Mouse (Mus musculus) neural tube, embryonic 14.5 days (tissue): Measurements from ENCODE around the gene Gm47841. TPM values are rescaled to one million over a fixed set of nuclear protein-coding genes. Genes with fewer than 3 reads are reported as not detected.

ENCODE experiments used
- ATAC-seq: fragments of 200-750 bp; cut with Nextera tagmentation; 2 replicates; pipeline ENCODE4 v1.8.0; 2017; ENCODE audit warnings: low read depth, mild to moderate bottlenecking, moderate TSS enrichment, moderate library complexity
- H3K27ac ChIP-seq: fragments of 300-500 bp; sonication (generic); 2 replicates; pipeline ENCODE4 v1.5.1; 2014; ENCODE audit warnings: low read depth, mild to moderate bottlenecking, control low read depth, low read length, moderate library complexity, mixed read lengths
- H3K27me3 ChIP-seq: fragments of 300-500 bp; sonication (generic); 2 replicates; pipeline ENCODE4 v1.6.1; 2014; ENCODE audit warnings: low read length; ENCODE audit not compliant: control insufficient read depth, insufficient read depth
- H3K36me3 ChIP-seq: fragments of 300-500 bp; sonication (generic); 2 replicates; pipeline ENCODE4 v1.6.1; 2014; ENCODE audit warnings: low read length, mixed read lengths; ENCODE audit not compliant: control insufficient read depth, insufficient read depth
- H3K4me1 ChIP-seq: fragments of 300-500 bp; sonication (generic); 2 replicates; pipeline ENCODE4 v1.6.1; 2014; ENCODE audit warnings: low read length; ENCODE audit not compliant: control insufficient read depth, insufficient read depth
- H3K4me2 ChIP-seq: fragments of 300-500 bp; sonication (generic); 2 replicates; pipeline ENCODE4 v1.6.1; 2014; ENCODE audit warnings: mild to moderate bottlenecking, low read depth, low read length, control low read depth
- H3K4me3 ChIP-seq: fragments of 300-500 bp; sonication (generic); 2 replicates; pipeline ENCODE4 v1.5.1; 2014; ENCODE audit warnings: low read depth, low read length, control low read depth, mixed read lengths
- H3K9ac ChIP-seq: fragments of 300-500 bp; sonication (generic); replicated peaks from 2 replicates; pipeline ENCODE4 v1.6.1; 2014; ENCODE audit warnings: low read depth, mild to moderate bottlenecking, control low read depth, low read length, mixed read lengths
- H3K9me3 ChIP-seq: fragments of 300-500 bp; sonication (generic); 2 replicates; pipeline ENCODE4 v1.6.1; 2016; ENCODE audit warnings: low read length; ENCODE audit not compliant: control insufficient read depth
- WGBS: fragments of 180-500 bp; shearing (Covaris S2); extraction: QIAGEN DNeasy Blood & Tissue Kit; methylation state at CpG from one replicate; pipeline ENCODE4 v1.1.7; 2014; 5-methylcytosine and 5-hydroxymethylcytosine counted together
- polyA plus RNA-seq: library from polyadenylated mRNA; unstranded; fragments of >200 nt; fragmentation: Nextera tagmentation; extraction: Ambion mirVana; gene quantifications from 2 replicates; pipeline ENCODE4 v1.2.1, GENCODE M21; 2014

Gm47841 gene
- polyA plus RNA-seq, result not detected in 2 replicates

GRCm38 (mm10) chr15:101047194-101047555 is at the start of gene Gm47841:
Gene Gm47841, minus strand, starts transcription at chr15:101047397.
- Histone ChIP-seq H3K4me2 (peak within 1 kb of the TSS; percentile 96), H3K27me3 (peaks cover 26% of the 10 kb centered on the region), H3K36me3 (no peaks in the 10 kb centered on the region), H3K9ac (peak within 1 kb of the TSS; percentile 60), H3K4me3 (peak within 1 kb of the TSS; percentile 45), H3K4me1 (peaks cover 14% of the 10 kb centered on the region; the same call in 1 of the 2 replicates), H3K27ac (no peak within 1 kb of the TSS), H3K9me3 (no peaks in the 10 kb centered on the region)
- WGBS, result 2% methylated on average over 23 of the region's 23 CpGs
- peak; percentile 25; the same call in 1 of the 2 replicates for ATAC-seq

GRCm38 (mm10) chr15:101095392-101095791 is 48.2 kb upstream of the Gm47841 start:
- H3K9me3 ChIP-seq, result no peaks in the 10 kb centered on the region
- H3K4me1 ChIP-seq, result peaks cover 20% of the 10 kb centered on the region
- no peak overlapping the region for H3K4me3 ChIP-seq
- H3K27ac ChIP-seq, result no peak overlapping the region
- no peaks in the 10 kb centered on the region for H3K27me3 ChIP-seq
- WGBS, result 53% methylated on average over 3 of the region's 3 CpGs
- H3K36me3 ChIP-seq, result no peaks in the 10 kb centered on the region
- no peak overlapping the region for H3K4me2 ChIP-seq
- ATAC-seq, result no peak
- H3K9ac ChIP-seq, result no peak overlapping the region

- 58% methylated on average over 9 of the region's 9 CpGs for WGBS
- ATAC-seq, result no peak
Observed at GRCm38 (mm10) chr15:101094979-101095378, 47.8 kb upstream of the Gm47841 start.

GRCm38 (mm10) chr15:101093988-101094387 is 46.8 kb upstream of the Gm47841 start:
- H3K4me2 ChIP-seq, result no peak overlapping the region
- no peaks in the 10 kb centered on the region for H3K36me3 ChIP-seq
- no peaks in the 10 kb centered on the region for H3K9me3 ChIP-seq
- no peak overlapping the region for H3K9ac ChIP-seq
- no peak overlapping the region for H3K4me3 ChIP-seq
- ATAC-seq, result no peak
- no peaks in the 10 kb centered on the region for H3K27me3 ChIP-seq
- 0 out of 2 replicates have a peak overlapping the region, but pooled peaks have one; percentile 16 for H3K27ac ChIP-seq
- WGBS, result 39% methylated on average over 6 of the region's 6 CpGs
- peaks cover 20% of the 10 kb centered on the region for H3K4me1 ChIP-seq

More at GRCm38 (mm10) chr15:101094979-101095378, 47.8 kb upstream of the Gm47841 start:
- no peak overlapping the region for H3K27ac ChIP-seq
- H3K27me3 ChIP-seq, result no peaks in the 10 kb centered on the region
- no peaks in the 10 kb centered on the region for H3K9me3 ChIP-seq
- H3K9ac ChIP-seq, result no peak overlapping the region
- H3K4me1 ChIP-seq, result peaks cover 20% of the 10 kb centered on the region
- no peak overlapping the region for H3K4me2 ChIP-seq
- no peak overlapping the region for H3K4me3 ChIP-seq
- no peaks in the 10 kb centered on the region for H3K36me3 ChIP-seq

- 6% methylated on average over 25 of the region's 25 CpGs for whole genome bisulfite sequencing
- Histone ChIP-seq H3K27ac (peak overlapping the region; percentile 76), H3K27me3 (no peaks in the 10 kb centered on the region), H3K4me1 (peaks cover 17% of the 10 kb centered on the region), H3K36me3 (no peaks in the 10 kb centered on the region), H3K9ac (no peak overlapping the region), H3K9me3 (no peaks in the 10 kb centered on the region), H3K4me3 (no peak overlapping the region), H3K4me2 (peak overlapping the region; percentile 28; the same call in 1 of the 2 replicates)
- peak; percentile 92 for ATAC-seq
Observed at GRCm38 (mm10) chr15:101092829-101093648, 45.8 kb upstream of the Gm47841 start.

- Histone ChIP-seq H3K36me3 (no peaks in the 10 kb centered on the region), H3K4me1 (peaks cover 17% of the 10 kb centered on the region), H3K4me2 (peak overlapping the region; percentile 28; the same call in 1 of the 2 replicates), H3K27me3 (no peaks in the 10 kb centered on the region), H3K27ac (peak overlapping the region; percentile 76), H3K9me3 (no peaks in the 10 kb centered on the region), H3K4me3 (no peak overlapping the region), H3K9ac (no peak overlapping the region; the same call in 1 of the 2 replicates)
- peak; percentile 48; the same call in 1 of the 2 replicates for ATAC-seq
- 21% methylated on average over 14 of the region's 14 CpGs for WGBS
Observed at GRCm38 (mm10) chr15:101092121-101092828, 45.1 kb upstream of the Gm47841 start.

GRCm38 (mm10) chr15:101091551-101091950 is 44.4 kb upstream of the Gm47841 start:
- Histone ChIP-seq H3K27me3 (no peaks in the 10 kb centered on the region), H3K9ac (no peak overlapping the region), H3K4me1 (peaks cover 17% of the 10 kb centered on the region), H3K4me3 (no peak overlapping the region), H3K4me2 (no peak overlapping the region), H3K9me3 (no peaks in the 10 kb centered on the region), H3K27ac (no peak overlapping the region), H3K36me3 (no peaks in the 10 kb centered on the region)
- no peak for ATAC-seq
- WGBS, result 97% methylated on average over 8 of the region's 8 CpGs

- Histone ChIP-seq H3K9me3 (no peaks in the 10 kb centered on the region), H3K27me3 (no peaks in the 10 kb centered on the region), H3K36me3 (no peaks in the 10 kb centered on the region), H3K4me3 (no peak overlapping the region), H3K4me2 (no peak overlapping the region), H3K9ac (no peak overlapping the region), H3K4me1 (peaks cover 11% of the 10 kb centered on the region), H3K27ac (no peak overlapping the region)
- no peak for ATAC-seq
- 25% methylated on average over 4 of the region's 4 CpGs for WGBS
Observed at GRCm38 (mm10) chr15:101088291-101088690, 41.1 kb upstream of the Gm47841 start.

GRCm38 (mm10) chr15:101086956-101087355 is 39.8 kb upstream of the Gm47841 start:
- Histone ChIP-seq H3K4me3 (no peak overlapping the region), H3K27me3 (no peaks in the 10 kb centered on the region), H3K9me3 (no peaks in the 10 kb centered on the region), H3K36me3 (no peaks in the 10 kb centered on the region), H3K4me2 (no peak overlapping the region), H3K9ac (no peak overlapping the region), H3K27ac (no peak overlapping the region), H3K4me1 (no peaks in the 10 kb centered on the region; the same call in 1 of the 2 replicates)
- ATAC-seq, result no peak
- 50% methylated on average over 3 of the region's 3 CpGs for WGBS
